Comparison of ENCODE assay signal across 21 mouse cellular contexts in genomic region chr19:24770345-24770744, GRCm38 (mm10).
DNase-seq lines count a peak whose midpoint lies in the region; ATAC-seq and TF ChIP-seq lines count a peak whose summit lies in the region.
"Had no signal": no experiment of that assay in that cellular context is flagged by ENCODE, and none has a peak within 500 bp of the region (broad histone marks: within the 10 kb centered on the region; RNA-seq: fewer than 3 reads in every experiment).

No protein-coding gene starts in this region.

- 0 out of 2 replicates have a peak overlapping the region, but pooled peaks have one; percentile 5 for H3K4me2 ChIP-seq in heart, embryonic 12.5 days
- H3K4me2 ChIP-seq in stomach, embryonic 14.5 days (replicated peaks; ENCODE audit: low read depth, low read length): no peak overlapping the region
- H3K4me2 ChIP-seq: embryonic facial prominence, embryonic 12.5 days; forebrain, embryonic 15.5 days; limb, embryonic 15.5 days; midbrain, embryonic 11.5 days; neural tube, embryonic 12.5 days had no signal

- H3K9ac ChIP-seq in heart, embryonic 12.5 days: no peak overlapping the region
- no peak overlapping the region for H3K9ac ChIP-seq in stomach, embryonic 14.5 days (replicated peaks; ENCODE audit: low read depth, low read length)
- H3K9ac ChIP-seq: embryonic facial prominence, embryonic 12.5 days; forebrain, embryonic 15.5 days; limb, embryonic 15.5 days; liver, postnatal 0 days; neural tube, embryonic 12.5 days had no signal

- no peak for TF ChIP-seq CTCF in layer of hippocampus, adult 2 months (conservative IDR thresholded peaks at IDR 0.05)

- 52% methylated on average over 4 of the region's 4 CpGs for WGBS in heart, embryonic 12.5 days
- WGBS in stomach, embryonic 14.5 days: 41% methylated on average over 4 of the region's 4 CpGs

- peaks cover 26% of the 10 kb centered on the region for H3K4me1 ChIP-seq in heart, embryonic 12.5 days (replicated peaks)
- H3K4me1 ChIP-seq in stomach, embryonic 14.5 days (ENCODE audit: control insufficient read depth, insufficient read depth, low read length): 0 out of 2 replicates have a peak, but pooled peaks cover 3% of the 10 kb centered on the region
- H3K4me1 ChIP-seq: embryonic facial prominence, embryonic 12.5 days; forebrain, embryonic 15.5 days; limb, embryonic 15.5 days; neural tube, embryonic 12.5 days had no signal

- H3K4me3 ChIP-seq in heart, embryonic 12.5 days: no peak overlapping the region
- no peak overlapping the region for H3K4me3 ChIP-seq in stomach, embryonic 14.5 days (ENCODE audit: low read depth, low read length)
- no peak overlapping the region for H3K4me3 ChIP-seq in layer of hippocampus, adult 2 months
- H3K4me3 ChIP-seq: embryonic facial prominence, embryonic 12.5 days; forebrain, embryonic 15.5 days; limb, embryonic 15.5 days; neural tube, embryonic 12.5 days had no signal

- H3K36me3 ChIP-seq in heart, embryonic 12.5 days: no peaks in the 10 kb centered on the region
- no peaks in the 10 kb centered on the region for H3K36me3 ChIP-seq in stomach, embryonic 14.5 days (ENCODE audit: control insufficient read depth, insufficient read depth, low read length)
- H3K36me3 ChIP-seq: embryonic facial prominence, embryonic 12.5 days; forebrain, embryonic 15.5 days; limb, embryonic 15.5 days; neural tube, embryonic 12.5 days had no signal

- H3K9me3 ChIP-seq in heart, embryonic 12.5 days (replicated peaks): no peaks in the 10 kb centered on the region
- H3K9me3 ChIP-seq in stomach, embryonic 14.5 days (ENCODE audit: control insufficient read depth, low read depth, low read length): no peaks in the 10 kb centered on the region
- H3K9me3 ChIP-seq: embryonic facial prominence, embryonic 12.5 days; forebrain, embryonic 15.5 days; limb, embryonic 15.5 days; neural tube, embryonic 12.5 days had no signal

- DNase-seq in heart, adult 8-10 months (ENCODE audit: low spot score): no peak
- peak; percentile 21 for DNase-seq in kidney, postnatal 10 days
- no peak for DNase-seq in kidney, adult 18-20 months
- peak; percentile 17 for DNase-seq in heart, postnatal 4 days
- DNase-seq in layer of hippocampus, adult 2 months (ENCODE audit: low spot score in 2 of 2): no peak
- DNase-seq: adrenal gland, postnatal 25 days; B cell, adult 2 months; cerebellum, adult 18-20 months; layer of hippocampus, postnatal 36 days; liver, postnatal 0 days; right cerebral cortex, postnatal 14 days; thymus, postnatal 36 days had no signal

- peak; percentile 69; the same call in 1 of the 2 replicates for ATAC-seq in heart, embryonic 12.5 days (ENCODE audit: insufficient number of reproducible peaks, low FRiP score)
- ATAC-seq in stomach, embryonic 14.5 days (ENCODE audit: insufficient number of reproducible peaks, insufficient read depth, low FRiP score, low read depth): peak; percentile 81
- ATAC-seq: forebrain, embryonic 15.5 days; hindbrain, postnatal 0 days; liver, postnatal 0 days had no signal

- H3K27me3 ChIP-seq in heart, embryonic 12.5 days (replicated peaks): no peaks in the 10 kb centered on the region
- no peaks in the 10 kb centered on the region for H3K27me3 ChIP-seq in stomach, embryonic 14.5 days (ENCODE audit: control insufficient read depth, insufficient read depth, low read length)
- H3K27me3 ChIP-seq: embryonic facial prominence, embryonic 12.5 days; forebrain, embryonic 15.5 days; limb, embryonic 15.5 days; neural tube, embryonic 12.5 days had no signal

- H3K27ac ChIP-seq in heart, embryonic 12.5 days (ENCODE audit: poor library complexity, severe bottlenecking): peak overlapping the region; percentile 73
- H3K27ac ChIP-seq in stomach, embryonic 14.5 days (ENCODE audit: low read length): peak overlapping the region; percentile 82
- no peak overlapping the region for H3K27ac ChIP-seq in layer of hippocampus, adult 2 months
- H3K27ac ChIP-seq: embryonic facial prominence, embryonic 12.5 days; forebrain, embryonic 15.5 days; hindbrain, postnatal 0 days; limb, embryonic 15.5 days; macrophage; neural tube, embryonic 12.5 days had no signal

Comparison
In these comparisons a context has a peak if more than half of its experiments do, and no peak if none do; other contexts are left out.
1. DNase-seq: peak in kidney, postnatal 10 days (single experiment) and heart, postnatal 4 days (single experiment); none in heart, adult 8-10 months (single experiment), kidney, adult 18-20 months (single experiment) and layer of hippocampus, adult 2 months (0 of 2).